Mouse (Mus musculus): ENCODE results near the gene Ctu1. TPM values are rescaled to one million over a fixed set of nuclear protein-coding genes. Genes with fewer than 3 reads are reported as not detected.
A peak's percentile ranks its signal among the peaks of the same experiment; 100 is the strongest.
"Not testable (repeated sequence)": the region's sequence is repeated elsewhere in the genome, so short reads cannot be mapped to it uniquely, and the experiment has no call there.

Gene Ctu1
- 8.1 and 9.3 TPM in 2 replicates for total RNA-seq (2017)

GRCm38 (mm10) chr7:43671809-43672580, at the start of gene Ctu1:
Gene Ctu1, plus strand, starts transcription at chr7:43672016.
- ATAC-seq (replicated peaks; ENCODE audit: low read depth, poor library complexity, severe bottlenecking), result peak; percentile 94

GRCm38 (mm10) chr7:43622927-43623326, 48.9 kb upstream of the Ctu1 start:
- ATAC-seq (replicated peaks; ENCODE audit: low read depth, poor library complexity, severe bottlenecking), result 0 out of 2 replicates have a peak, but pooled peaks have one; percentile 29

GRCm38 (mm10) chr7:43623819-43624218, 48.0 kb upstream of the Ctu1 start:
- ATAC-seq (replicated peaks; ENCODE audit: low read depth, poor library complexity, severe bottlenecking), result no peak

- ATAC-seq (replicated peaks; ENCODE audit: low read depth, poor library complexity, severe bottlenecking), result no peak
These were observed 46.8 kb upstream of the Ctu1 start for GRCm38 (mm10) chr7:43625065-43625464.

- no peak for ATAC-seq (replicated peaks; ENCODE audit: low read depth, poor library complexity, severe bottlenecking)
These were observed 45.9 kb upstream of the Ctu1 start for GRCm38 (mm10) chr7:43625794-43626422.

- ATAC-seq (replicated peaks; ENCODE audit: low read depth, poor library complexity, severe bottlenecking), result no peak
These were observed 37.9 kb upstream of the Ctu1 start for GRCm38 (mm10) chr7:43633940-43634339.

- no peak for ATAC-seq (replicated peaks; ENCODE audit: low read depth, poor library complexity, severe bottlenecking)
These were observed 37.3 kb upstream of the Ctu1 start, which contains the start of gene Ceacam18 for GRCm38 (mm10) chr7:43634500-43634899. Gene Ceacam18, plus strand, starts transcription at chr7:43634707.

GRCm38 (mm10) chr7:43636194-43636593, 35.6 kb upstream of the Ctu1 start:
- ATAC-seq (replicated peaks; ENCODE audit: low read depth, poor library complexity, severe bottlenecking), result peak; percentile 84

- no peak; the same call in 1 of the 2 replicates for ATAC-seq (replicated peaks; ENCODE audit: low read depth, poor library complexity, severe bottlenecking)
These were observed 34.7 kb upstream of the Ctu1 start for GRCm38 (mm10) chr7:43637118-43637517.

GRCm38 (mm10) chr7:43642587-43642986, 29.2 kb upstream of the Ctu1 start:
- ATAC-seq (replicated peaks; ENCODE audit: low read depth, poor library complexity, severe bottlenecking), result peak; percentile 72

GRCm38 (mm10) chr7:43643046-43643652, 28.7 kb upstream of the Ctu1 start:
- peak; percentile 25; the same call in 1 of the 2 replicates for ATAC-seq (replicated peaks; ENCODE audit: low read depth, poor library complexity, severe bottlenecking)

- no peak for ATAC-seq (replicated peaks; ENCODE audit: low read depth, poor library complexity, severe bottlenecking)
These were observed 19.1 kb upstream of the Ctu1 start for GRCm38 (mm10) chr7:43652683-43653082.

- ATAC-seq (replicated peaks; ENCODE audit: low read depth, poor library complexity, severe bottlenecking), result peak; percentile 82
These were observed 17.3 kb upstream of the Ctu1 start for GRCm38 (mm10) chr7:43654519-43654918.

- ATAC-seq (replicated peaks; ENCODE audit: low read depth, poor library complexity, severe bottlenecking), result peak; percentile 53
These were observed 15.6 kb upstream of the Ctu1 start for GRCm38 (mm10) chr7:43656232-43656631.

- ATAC-seq (replicated peaks; ENCODE audit: low read depth, poor library complexity, severe bottlenecking), result peak; percentile 39
These were observed 11.8 kb upstream of the Ctu1 start, which contains the start of gene Siglece for GRCm38 (mm10) chr7:43660002-43660401. Gene Siglece, minus strand, starts transcription at chr7:43660161.

GRCm38 (mm10) chr7:43662804-43663203, 9.0 kb upstream of the Ctu1 start:
- peak; percentile 43; the same call in 1 of the 2 replicates for ATAC-seq (replicated peaks; ENCODE audit: low read depth, poor library complexity, severe bottlenecking)

GRCm38 (mm10) chr7:43667221-43667620, 4.6 kb upstream of the Ctu1 start:
- ATAC-seq (replicated peaks; ENCODE audit: low read depth, poor library complexity, severe bottlenecking), result not testable (repeated sequence)

- peak; percentile 27; the same call in 1 of the 2 replicates for ATAC-seq (replicated peaks; ENCODE audit: low read depth, poor library complexity, severe bottlenecking)
These were observed 3.2 kb upstream of the Ctu1 start for GRCm38 (mm10) chr7:43668582-43668981.

GRCm38 (mm10) chr7:43671064-43671808, 580 bp upstream of the Ctu1 start:
- ATAC-seq (replicated peaks; ENCODE audit: low read depth, poor library complexity, severe bottlenecking), result no peak
